Mouse (Mus musculus) heart, embryonic 12.5 days (tissue): ENCODE data around the gene Sdk1. TPM values are rescaled to one million over a fixed set of nuclear protein-coding genes. Genes with fewer than 3 reads are reported as not detected.

ENCODE experiments used
- ATAC-seq: fragments of 200-750 bp; cut with Nextera tagmentation; 2 replicates; pipeline ENCODE4 v1.8.0; 2017; ENCODE audit warnings: moderate TSS enrichment, moderate library complexity; ENCODE audit not compliant: insufficient number of reproducible peaks, low FRiP score
- H3K27ac ChIP-seq: fragments of 300-500 bp; sonication (generic); 2 replicates; pipeline ENCODE4 v1.5.1; 2016; ENCODE audit warnings: mild to moderate bottlenecking, moderate library complexity; ENCODE audit not compliant: poor library complexity, severe bottlenecking
- H3K27me3 ChIP-seq: fragments of 300-500 bp; sonication (generic); replicated peaks from 2 replicates; pipeline ENCODE4 v1.6.1; 2016; ENCODE audit warnings: mild to moderate bottlenecking, moderate library complexity
- H3K36me3 ChIP-seq: fragments of 300-500 bp; sonication (generic); 2 replicates; pipeline ENCODE4 v1.6.1; 2016; ENCODE audit warnings: mild to moderate bottlenecking, moderate library complexity
- H3K4me1 ChIP-seq: fragments of 300-500 bp; sonication (generic); replicated peaks from 2 replicates; pipeline ENCODE4 v1.6.1; 2016; ENCODE audit warnings: mild to moderate bottlenecking
- H3K4me2 ChIP-seq: fragments of 300-500 bp; sonication (generic); 2 replicates; pipeline ENCODE4 v1.6.1; 2016; ENCODE audit warnings: mild to moderate bottlenecking, moderate library complexity
- H3K4me3 ChIP-seq: fragments of 300-500 bp; sonication (generic); 2 replicates; pipeline ENCODE4 v1.5.1; 2016; ENCODE audit warnings: mild to moderate bottlenecking
- H3K9ac ChIP-seq: fragments of 300-500 bp; sonication (generic); 2 replicates; pipeline ENCODE4 v1.6.1; 2016; ENCODE audit warnings: mild to moderate bottlenecking, moderate library complexity
- H3K9me3 ChIP-seq: fragments of 300-500 bp; sonication (generic); replicated peaks from 2 replicates; pipeline ENCODE4 v1.6.1; 2016; ENCODE audit warnings: mild to moderate bottlenecking, moderate library complexity
- WGBS: fragments of 180-500 bp; shearing (Covaris S2); methylation state at CpG from one replicate; pipeline ENCODE4 v1.1.7; 2016; 5-methylcytosine and 5-hydroxymethylcytosine counted together
- polyA plus RNA-seq: library from polyadenylated mRNA; unstranded; fragments of >200 nt; fragmentation: Nextera tagmentation; extraction: Ambion mirVana; gene quantifications from 2 replicates; pipeline ENCODE4 v1.2.1, GENCODE M21; 2016

Sdk1 gene
- polyA plus RNA-seq, 1 experiment from 2014 or later, result 4.4 TPM

- Histone ChIP-seq H3K4me2 (no peak overlapping the region), H3K4me1 (no peaks in the 10 kb centered on the region), H3K4me3 (no peak overlapping the region), H3K36me3 (peaks cover 11% of the 10 kb centered on the region; the same call in 1 of the 2 replicates), H3K27ac (no peak overlapping the region), H3K9me3 (peaks cover under 1% of the 10 kb centered on the region), H3K27me3 (no peaks in the 10 kb centered on the region), H3K9ac (no peak overlapping the region)
- no peak for ATAC-seq
- WGBS, result 86% methylated on average over 3 of the region's 3 CpGs
Observed at GRCm38 (mm10) chr5:141994192-141994591, 752.9 kb downstream of the Sdk1 start.

- no peak overlapping the region for H3K27ac ChIP-seq
- no peak overlapping the region for H3K4me2 ChIP-seq
- peaks cover 22% of the 10 kb centered on the region for H3K36me3 ChIP-seq
- peaks cover 9% of the 10 kb centered on the region for H3K9me3 ChIP-seq
- H3K27me3 ChIP-seq, result no peaks in the 10 kb centered on the region
- no peak for ATAC-seq
- no peaks in the 10 kb centered on the region for H3K4me1 ChIP-seq
- 94% methylated on average over 1 of the region's 1 CpGs for WGBS
- no peak overlapping the region for H3K9ac ChIP-seq
- H3K4me3 ChIP-seq, result no peak overlapping the region
Observed at GRCm38 (mm10) chr5:142000247-142000646, 759.0 kb downstream of the Sdk1 start.

- Histone ChIP-seq H3K36me3 (peaks cover 22% of the 10 kb centered on the region), H3K4me2 (no peak overlapping the region), H3K9ac (no peak overlapping the region), H3K4me3 (no peak overlapping the region), H3K4me1 (no peaks in the 10 kb centered on the region), H3K27ac (no peak overlapping the region), H3K9me3 (peaks cover 13% of the 10 kb centered on the region), H3K27me3 (no peaks in the 10 kb centered on the region)
- no peak for ATAC-seq
- 61% methylated on average over 6 of the region's 6 CpGs for WGBS
Observed at GRCm38 (mm10) chr5:142001131-142001530, 759.8 kb downstream of the Sdk1 start.

GRCm38 (mm10) chr5:142001973-142002372, 760.7 kb downstream of the Sdk1 start:
- H3K9ac ChIP-seq, result no peak overlapping the region
- H3K27ac ChIP-seq, result no peak overlapping the region
- H3K36me3 ChIP-seq, result peaks cover 27% of the 10 kb centered on the region
- no peak for ATAC-seq
- WGBS, result 88% methylated on average over 3 of the region's 3 CpGs
- H3K4me3 ChIP-seq, result no peak overlapping the region
- H3K9me3 ChIP-seq, result peaks cover 17% of the 10 kb centered on the region
- no peaks in the 10 kb centered on the region for H3K27me3 ChIP-seq
- H3K4me1 ChIP-seq, result no peaks in the 10 kb centered on the region
- H3K4me2 ChIP-seq, result no peak overlapping the region

- 29% methylated on average over 3 of the region's 3 CpGs for WGBS
- peaks cover 19% of the 10 kb centered on the region for H3K36me3 ChIP-seq
- 0 out of 2 replicates have a peak overlapping the region, but pooled peaks have one; percentile 7 for H3K27ac ChIP-seq
- peaks cover 12% of the 10 kb centered on the region; the same call in 1 of the 2 replicates for H3K4me1 ChIP-seq
- H3K9ac ChIP-seq, result no peak overlapping the region
- peaks cover 15% of the 10 kb centered on the region for H3K9me3 ChIP-seq
- H3K4me3 ChIP-seq, result no peak overlapping the region
- ATAC-seq, result peak; percentile 80
- no peaks in the 10 kb centered on the region for H3K27me3 ChIP-seq
- no peak overlapping the region for H3K4me2 ChIP-seq
Observed at GRCm38 (mm10) chr5:142010189-142010588, 768.9 kb downstream of the Sdk1 start.

GRCm38 (mm10) chr5:142017001-142017400, 775.7 kb downstream of the Sdk1 start:
- H3K27me3 ChIP-seq, result no peaks in the 10 kb centered on the region
- no peak overlapping the region for H3K4me3 ChIP-seq
- no peak for ATAC-seq
- no peak overlapping the region for H3K9ac ChIP-seq
- peaks cover 3% of the 10 kb centered on the region; the same call in 1 of the 2 replicates for H3K9me3 ChIP-seq
- no peak overlapping the region for H3K4me2 ChIP-seq
- no peak overlapping the region for H3K27ac ChIP-seq
- 86% methylated on average over 7 of the region's 7 CpGs for WGBS
- peaks cover 6% of the 10 kb centered on the region for H3K36me3 ChIP-seq
- H3K4me1 ChIP-seq, result no peaks in the 10 kb centered on the region

GRCm38 (mm10) chr5:142022877-142023580, 781.7 kb downstream of the Sdk1 start:
- no peak overlapping the region for H3K27ac ChIP-seq
- ATAC-seq, result no peak; the same call in 1 of the 2 replicates
- peaks cover 9% of the 10 kb centered on the region; the same call in 1 of the 2 replicates for H3K9me3 ChIP-seq
- WGBS, result 68% methylated on average over 4 of the region's 4 CpGs
- no peak overlapping the region for H3K4me3 ChIP-seq
- no peak overlapping the region for H3K4me2 ChIP-seq
- no peak overlapping the region for H3K9ac ChIP-seq
- 0 out of 2 replicates have a peak, but pooled peaks cover 4% of the 10 kb centered on the region for H3K4me1 ChIP-seq
- no peaks in the 10 kb centered on the region for H3K27me3 ChIP-seq
- 0 out of 2 replicates have a peak, but pooled peaks cover 4% of the 10 kb centered on the region for H3K36me3 ChIP-seq

- H3K4me1 ChIP-seq, result 0 out of 2 replicates have a peak, but pooled peaks cover 4% of the 10 kb centered on the region
- no peak for ATAC-seq
- H3K27me3 ChIP-seq, result no peaks in the 10 kb centered on the region
- 59% methylated on average over 12 of the region's 12 CpGs for WGBS
- 0 out of 2 replicates have a peak, but pooled peaks cover 4% of the 10 kb centered on the region for H3K36me3 ChIP-seq
- H3K4me3 ChIP-seq, result no peak overlapping the region
- no peak overlapping the region for H3K4me2 ChIP-seq
- H3K9ac ChIP-seq, result no peak overlapping the region
- H3K27ac ChIP-seq, result no peak overlapping the region
- peaks cover 9% of the 10 kb centered on the region; the same call in 1 of the 2 replicates for H3K9me3 ChIP-seq
Observed at GRCm38 (mm10) chr5:142024448-142024847, 783.2 kb downstream of the Sdk1 start.

GRCm38 (mm10) chr5:142036536-142036935, 795.2 kb downstream of the Sdk1 start:
- Histone ChIP-seq H3K9me3 (no peaks in the 10 kb centered on the region; the same call in 1 of the 2 replicates), H3K27me3 (no peaks in the 10 kb centered on the region), H3K4me2 (no peak overlapping the region), H3K36me3 (peaks cover 19% of the 10 kb centered on the region), H3K9ac (no peak overlapping the region), H3K4me3 (no peak overlapping the region), H3K4me1 (no peaks in the 10 kb centered on the region), H3K27ac (no peak overlapping the region)
- WGBS, result 83% methylated on average over 9 of the region's 9 CpGs
- no peak for ATAC-seq

- Histone ChIP-seq H3K4me2 (no peak overlapping the region), H3K4me1 (no peaks in the 10 kb centered on the region), H3K27ac (no peak overlapping the region), H3K9me3 (no peaks in the 10 kb centered on the region; the same call in 1 of the 2 replicates), H3K36me3 (peaks cover 14% of the 10 kb centered on the region), H3K9ac (no peak overlapping the region), H3K4me3 (no peak overlapping the region), H3K27me3 (no peaks in the 10 kb centered on the region)
- ATAC-seq, result no peak
- 85% methylated on average over 6 of the region's 6 CpGs for WGBS
Observed at GRCm38 (mm10) chr5:142039236-142039635, 797.9 kb downstream of the Sdk1 start.

- H3K4me1 ChIP-seq, result no peaks in the 10 kb centered on the region
- no peak overlapping the region for H3K4me2 ChIP-seq
- H3K9ac ChIP-seq, result no peak overlapping the region
- H3K27me3 ChIP-seq, result no peaks in the 10 kb centered on the region
- H3K9me3 ChIP-seq, result no peaks in the 10 kb centered on the region; the same call in 1 of the 2 replicates
- H3K27ac ChIP-seq, result no peak overlapping the region
- H3K36me3 ChIP-seq, result peaks cover 14% of the 10 kb centered on the region
- 87% methylated on average over 4 of the region's 4 CpGs for WGBS
- ATAC-seq, result 0 out of 2 replicates have a peak, but pooled peaks have one; percentile 45
- no peak overlapping the region for H3K4me3 ChIP-seq
Observed at GRCm38 (mm10) chr5:142039891-142040530, 798.7 kb downstream of the Sdk1 start.
